Mouse (Mus musculus) intestine, embryonic 15.5 days (tissue): Measurements from ENCODE around the gene Ube2g1. TPM values are rescaled to one million over a fixed set of nuclear protein-coding genes. Genes with fewer than 3 reads are reported as not detected.

Source experiments
- ATAC-seq: fragments of 200-750 bp; cut with Nextera tagmentation; 2 replicates; pipeline ENCODE4 v1.8.0; 2017; ENCODE audit warnings: moderate TSS enrichment, moderate library complexity
- H3K27ac ChIP-seq: fragments of 300-500 bp; sonication (generic); 2 replicates; pipeline ENCODE4 v1.5.1; 2015; ENCODE audit warnings: mild to moderate bottlenecking, inconsistent platforms
- H3K27me3 ChIP-seq: fragments of 300-500 bp; sonication (generic); replicated peaks from 2 replicates; pipeline ENCODE4 v1.6.1; 2015; ENCODE audit warnings: inconsistent platforms
- H3K36me3 ChIP-seq: fragments of 300-500 bp; sonication (generic); 2 replicates; pipeline ENCODE4 v1.6.1; 2015; ENCODE audit warnings: inconsistent platforms
- H3K4me1 ChIP-seq: fragments of 300-500 bp; sonication (generic); replicated peaks from 2 replicates; pipeline ENCODE4 v1.6.1; 2015; ENCODE audit warnings: inconsistent platforms
- H3K4me2 ChIP-seq: fragments of 300-500 bp; sonication (generic); replicated peaks from 2 replicates; pipeline ENCODE4 v1.6.1; 2015; ENCODE audit warnings: mild to moderate bottlenecking, inconsistent platforms
- H3K4me3 ChIP-seq: fragments of 300-500 bp; sonication (generic); replicated peaks from 2 replicates; pipeline ENCODE4 v1.5.1; 2015; ENCODE audit warnings: inconsistent platforms
- H3K9ac ChIP-seq: fragments of 300-500 bp; sonication (generic); 2 replicates; pipeline ENCODE4 v1.6.1; 2015; ENCODE audit warnings: inconsistent platforms
- H3K9me3 ChIP-seq: fragments of 300-500 bp; sonication (generic); 2 replicates; pipeline ENCODE4 v1.6.1; 2016; ENCODE audit warnings: inconsistent platforms
- WGBS: fragments of 180-500 bp; shearing (Covaris S2); methylation state at CpG from one replicate; pipeline ENCODE4 v1.1.7; 2015; 5-methylcytosine and 5-hydroxymethylcytosine counted together
- polyA plus RNA-seq: library from polyadenylated mRNA; unstranded; fragments of >200 nt; fragmentation: Nextera tagmentation; extraction: Ambion mirVana; gene quantifications from 2 replicates; pipeline ENCODE4 v1.2.1, GENCODE M21; 2015

The Ube2g1 gene
- polyA plus RNA-seq, result 50.6 and 64.8 TPM in 2 replicates

DNA sequence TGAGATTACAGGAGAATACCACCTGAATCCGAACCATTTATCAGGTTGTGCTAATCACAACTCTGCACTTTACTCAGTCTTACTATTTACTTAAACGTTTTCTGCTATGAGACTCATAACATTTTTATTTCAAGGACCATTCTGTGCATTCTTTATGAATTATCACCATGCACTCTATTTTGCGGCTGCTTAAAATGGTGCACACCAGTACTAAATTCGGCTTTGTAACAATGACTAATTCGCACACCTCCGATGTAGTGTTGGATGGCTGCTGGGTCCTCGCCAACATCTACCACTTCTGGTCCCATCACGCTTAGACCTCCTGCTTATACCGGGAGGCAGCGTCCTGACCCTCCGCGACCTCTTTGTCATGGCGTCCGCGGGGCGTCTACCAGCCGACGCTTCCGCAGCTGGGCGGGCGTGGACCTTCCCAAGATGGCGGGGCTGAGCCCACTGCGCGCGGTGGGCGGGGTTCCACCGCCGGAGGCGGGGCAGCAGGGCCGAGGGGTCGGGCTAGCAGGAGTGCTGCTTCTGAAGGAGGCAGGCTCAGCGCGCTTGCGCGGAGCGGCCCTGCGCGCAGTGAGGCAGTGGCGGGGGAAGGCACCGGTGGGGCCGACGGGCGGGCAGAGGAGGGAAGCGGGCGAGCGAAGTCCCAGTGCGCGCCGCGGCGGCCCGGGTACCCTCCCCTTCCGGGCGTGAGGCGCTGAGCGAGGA, at the start of gene Ube2g1:
TSS of gene Ube2g1 (plus strand) at position 590 of the 714 bp plus-strand sequence.
- ATAC-seq, result peak; percentile 96
- Histone ChIP-seq H3K4me1 (peaks cover 3% of the 10 kb centered on the region; the same call in 1 of the 2 replicates), H3K4me2 (peak within 1 kb of the TSS; percentile 65), H3K27me3 (no peaks in the 10 kb centered on the region), H3K36me3 (no peaks in the 10 kb centered on the region), H3K9ac (peak within 1 kb of the TSS; percentile 98), H3K4me3 (peak within 1 kb of the TSS; percentile 96), H3K9me3 (no peaks in the 10 kb centered on the region), H3K27ac (peak within 1 kb of the TSS; percentile 95)
- 2% methylated on average over 53 of the region's 56 CpGs for WGBS

DNA sequence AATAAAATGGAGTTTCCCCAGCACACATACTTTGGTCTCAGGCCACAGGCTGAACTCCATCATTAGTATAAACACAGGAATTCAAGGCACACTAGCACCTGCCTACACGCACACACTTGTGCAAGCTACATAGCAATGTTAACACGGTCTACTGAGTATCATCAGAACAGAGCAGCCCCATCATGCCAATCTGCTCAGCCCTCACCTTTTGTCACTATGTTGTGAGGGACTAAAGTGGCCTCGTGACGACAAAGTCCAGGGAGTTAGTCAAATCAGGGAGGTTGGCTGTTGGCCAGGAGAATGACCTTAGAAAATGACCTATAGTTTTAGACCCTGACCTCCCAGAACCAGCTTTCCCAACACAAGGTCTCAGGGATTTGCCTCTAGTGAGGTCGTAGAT, 48.9 kb upstream of the Ube2g1 start:
- WGBS, result 77% methylated on average over 5 of the region's 5 CpGs

DNA sequence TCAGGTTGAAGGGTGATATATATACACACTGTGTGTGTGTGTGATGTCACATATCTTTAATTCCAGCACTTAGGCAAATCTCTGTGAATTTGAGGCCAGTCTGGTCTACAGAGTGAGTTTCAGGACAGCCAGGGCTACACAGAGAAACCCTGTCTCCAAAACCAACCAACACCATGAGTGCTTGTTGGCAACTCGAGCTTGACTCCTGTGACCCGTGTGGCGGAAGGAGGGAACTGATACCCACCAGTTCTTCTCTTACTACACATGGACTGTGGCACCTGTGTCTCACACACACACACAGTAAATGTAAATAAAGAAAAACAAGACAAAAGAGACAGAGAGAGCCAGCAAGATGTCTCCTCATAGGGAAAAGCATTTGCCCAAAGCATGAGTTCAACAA, 46.4 kb upstream of the Ube2g1 start:
- no peaks in the 10 kb centered on the region for H3K4me1 ChIP-seq
- H3K9ac ChIP-seq, result no peak overlapping the region
- H3K4me3 ChIP-seq, result no peak overlapping the region
- H3K36me3 ChIP-seq, result no peaks in the 10 kb centered on the region
- H3K4me2 ChIP-seq, result no peak overlapping the region
- no peak for ATAC-seq
- no peak overlapping the region for H3K27ac ChIP-seq
- H3K27me3 ChIP-seq, result no peaks in the 10 kb centered on the region
- H3K9me3 ChIP-seq, result no peaks in the 10 kb centered on the region
- WGBS, result 62% methylated on average over 3 of the region's 3 CpGs

More for the DNA sequence above, 48.9 kb upstream of the Ube2g1 start:
- H3K9me3 ChIP-seq, result no peaks in the 10 kb centered on the region
- no peaks in the 10 kb centered on the region for H3K36me3 ChIP-seq
- H3K4me2 ChIP-seq, result no peak overlapping the region
- no peaks in the 10 kb centered on the region for H3K4me1 ChIP-seq
- H3K4me3 ChIP-seq, result no peak overlapping the region
- no peaks in the 10 kb centered on the region for H3K27me3 ChIP-seq
- no peak overlapping the region for H3K27ac ChIP-seq
- no peak overlapping the region for H3K9ac ChIP-seq
- no peak for ATAC-seq

DNA sequence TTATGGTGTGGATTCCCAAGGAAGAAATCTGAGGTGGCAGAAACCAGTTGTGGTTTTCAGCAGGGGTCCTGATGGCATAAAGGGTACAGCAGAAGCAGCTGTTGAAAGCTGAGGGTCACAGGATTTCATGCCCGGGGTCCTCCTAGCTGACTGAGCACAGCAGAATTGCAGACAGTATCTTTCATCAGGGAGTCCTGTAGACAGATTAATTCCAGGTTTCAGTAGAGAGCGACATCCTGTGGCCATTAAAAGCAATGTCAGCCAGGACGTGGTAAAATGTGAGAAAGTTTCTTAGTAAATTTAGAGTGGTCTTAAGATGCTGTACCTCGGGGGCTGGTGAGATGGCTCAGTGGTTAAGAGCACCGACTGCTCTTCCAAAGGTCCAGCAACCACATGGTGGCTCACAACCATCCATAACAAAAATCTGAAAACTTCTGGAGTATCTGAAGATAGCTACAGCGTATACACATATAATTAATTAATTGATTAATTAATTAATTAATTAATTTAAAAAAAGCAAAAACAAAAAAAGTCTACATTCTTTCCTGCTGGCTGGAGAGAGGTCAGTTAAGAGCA, 42.8 kb upstream of the Ube2g1 start:
- Histone ChIP-seq H3K27ac (no peak overlapping the region), H3K9me3 (no peaks in the 10 kb centered on the region), H3K27me3 (no peaks in the 10 kb centered on the region), H3K9ac (no peak overlapping the region), H3K4me2 (no peak overlapping the region), H3K4me1 (no peaks in the 10 kb centered on the region), H3K36me3 (no peaks in the 10 kb centered on the region), H3K4me3 (no peak overlapping the region)
- 23% methylated on average over 6 of the region's 6 CpGs for WGBS
- ATAC-seq, result no peak

DNA sequence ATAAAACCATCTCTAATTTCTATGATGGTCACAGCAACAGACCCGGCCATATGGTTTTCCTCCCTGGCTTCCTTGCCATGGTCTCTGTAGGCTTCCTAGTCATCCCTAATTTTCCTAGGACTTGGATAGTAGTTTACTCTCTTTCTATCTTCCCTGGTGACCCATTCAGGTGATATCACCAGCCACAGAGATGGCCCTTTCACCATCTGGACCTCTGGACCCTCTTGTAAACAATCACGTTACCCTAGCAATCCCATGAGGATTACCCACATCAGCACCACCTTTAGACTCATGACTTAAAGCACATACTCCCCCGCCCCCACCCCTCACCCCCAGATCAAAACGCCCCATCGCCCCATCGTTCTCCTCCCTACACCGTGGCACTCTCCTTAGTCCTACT, 40.8 kb upstream of the Ube2g1 start:
- Histone ChIP-seq H3K9ac (no peak overlapping the region), H3K4me3 (no peak overlapping the region), H3K36me3 (no peaks in the 10 kb centered on the region), H3K4me1 (no peaks in the 10 kb centered on the region), H3K27ac (no peak overlapping the region), H3K4me2 (no peak overlapping the region), H3K9me3 (no peaks in the 10 kb centered on the region), H3K27me3 (no peaks in the 10 kb centered on the region)
- no peak for ATAC-seq
- 74% methylated on average over 7 of the region's 7 CpGs for WGBS

DNA sequence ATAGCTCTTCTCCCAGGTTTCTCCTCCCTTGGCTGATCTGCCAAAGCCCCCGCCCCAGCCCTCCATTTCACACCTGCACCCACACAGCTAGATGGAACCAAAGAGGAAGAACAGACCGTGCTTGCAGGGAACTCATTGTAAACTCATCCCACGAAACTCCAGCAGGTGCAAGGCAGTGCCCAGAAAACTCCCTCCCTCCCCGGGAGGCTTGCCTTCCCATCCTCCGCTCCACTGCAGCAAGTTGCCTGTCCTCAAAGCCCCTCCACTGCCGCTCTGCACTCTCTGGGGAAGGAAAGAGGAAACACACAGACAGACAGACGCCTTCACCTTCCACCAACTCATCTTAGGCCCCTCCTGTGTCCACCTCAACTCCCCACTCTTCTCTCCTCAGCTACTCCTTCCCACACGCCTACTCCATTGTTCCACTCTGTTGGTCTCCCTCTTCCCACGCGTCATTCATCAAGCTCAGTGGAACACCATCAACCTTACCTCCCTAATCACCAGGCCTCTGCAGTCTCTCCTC, 40.2 kb upstream of the Ube2g1 start:
- H3K4me1 ChIP-seq, result no peaks in the 10 kb centered on the region
- no peak overlapping the region for H3K4me2 ChIP-seq
- H3K36me3 ChIP-seq, result no peaks in the 10 kb centered on the region
- no peak overlapping the region for H3K4me3 ChIP-seq
- no peak overlapping the region for H3K9ac ChIP-seq
- no peaks in the 10 kb centered on the region for H3K27me3 ChIP-seq
- ATAC-seq, result no peak
- H3K27ac ChIP-seq, result no peak overlapping the region
- 46% methylated on average over 10 of the region's 10 CpGs for WGBS
- no peaks in the 10 kb centered on the region for H3K9me3 ChIP-seq

DNA sequence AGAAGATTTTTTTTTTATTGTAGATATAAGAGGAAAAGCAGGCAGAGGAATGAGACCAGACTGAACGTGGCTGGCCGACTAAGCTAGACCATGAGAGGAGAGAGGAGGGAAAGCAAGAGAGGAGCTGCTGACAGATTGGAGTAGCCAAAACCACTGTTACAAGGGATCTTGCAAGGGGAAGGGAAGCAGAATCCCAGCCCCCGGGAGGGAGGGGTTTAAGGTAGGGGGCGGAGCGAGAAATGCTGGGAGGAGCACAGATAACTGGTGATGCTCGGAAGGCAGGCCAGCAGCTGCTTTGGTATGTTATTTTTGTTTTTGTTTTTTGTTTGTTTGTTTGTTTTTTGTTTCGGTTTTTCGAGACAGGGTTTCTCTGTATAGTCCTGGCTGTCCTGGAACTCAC, 38.0 kb upstream of the Ube2g1 start:
- WGBS, result 53% methylated on average over 8 of the region's 8 CpGs
- Histone ChIP-seq H3K4me1 (no peaks in the 10 kb centered on the region), H3K27me3 (no peaks in the 10 kb centered on the region), H3K27ac (no peak overlapping the region), H3K4me3 (no peak overlapping the region), H3K9me3 (no peaks in the 10 kb centered on the region), H3K9ac (no peak overlapping the region), H3K36me3 (no peaks in the 10 kb centered on the region), H3K4me2 (no peak overlapping the region)
- ATAC-seq, result no peak

DNA sequence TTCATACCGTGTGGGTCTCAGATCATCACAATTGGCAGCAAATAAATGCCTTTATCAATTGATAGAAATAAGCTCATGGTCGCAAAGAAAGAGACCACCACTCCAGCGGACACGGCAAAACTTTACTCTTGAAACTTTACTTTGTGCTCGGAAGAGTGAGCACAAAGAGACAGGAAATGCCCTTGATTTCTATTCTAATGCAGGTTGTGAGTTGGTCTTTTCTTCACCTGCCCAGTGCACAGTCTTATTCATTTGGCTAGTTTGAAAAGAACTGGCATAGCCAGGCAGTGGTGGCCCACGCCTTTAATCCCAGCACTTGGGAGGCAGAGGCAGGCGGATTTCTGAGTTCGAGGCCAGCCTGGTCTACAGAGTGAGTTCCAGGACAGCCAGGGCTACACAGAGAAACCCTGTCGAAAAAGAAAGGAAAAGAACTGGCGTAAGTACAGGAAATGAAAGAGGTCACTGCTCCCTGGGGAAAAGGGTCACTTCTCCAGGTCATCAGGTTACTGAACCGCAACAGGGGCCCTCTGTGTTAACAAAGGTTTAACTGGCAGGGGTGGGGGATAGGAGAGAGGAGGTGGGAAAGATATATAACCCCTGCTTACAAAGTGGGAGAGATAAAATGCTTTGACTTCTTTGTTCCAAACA, 37.3 kb upstream of the Ube2g1 start:
- Histone ChIP-seq H3K27me3 (no peaks in the 10 kb centered on the region), H3K36me3 (no peaks in the 10 kb centered on the region), H3K27ac (no peak overlapping the region), H3K4me3 (no peak overlapping the region), H3K9ac (no peak overlapping the region), H3K9me3 (no peaks in the 10 kb centered on the region), H3K4me1 (no peaks in the 10 kb centered on the region), H3K4me2 (no peak overlapping the region)
- WGBS, result 78% methylated on average over 11 of the region's 11 CpGs
- no peak for ATAC-seq

DNA sequence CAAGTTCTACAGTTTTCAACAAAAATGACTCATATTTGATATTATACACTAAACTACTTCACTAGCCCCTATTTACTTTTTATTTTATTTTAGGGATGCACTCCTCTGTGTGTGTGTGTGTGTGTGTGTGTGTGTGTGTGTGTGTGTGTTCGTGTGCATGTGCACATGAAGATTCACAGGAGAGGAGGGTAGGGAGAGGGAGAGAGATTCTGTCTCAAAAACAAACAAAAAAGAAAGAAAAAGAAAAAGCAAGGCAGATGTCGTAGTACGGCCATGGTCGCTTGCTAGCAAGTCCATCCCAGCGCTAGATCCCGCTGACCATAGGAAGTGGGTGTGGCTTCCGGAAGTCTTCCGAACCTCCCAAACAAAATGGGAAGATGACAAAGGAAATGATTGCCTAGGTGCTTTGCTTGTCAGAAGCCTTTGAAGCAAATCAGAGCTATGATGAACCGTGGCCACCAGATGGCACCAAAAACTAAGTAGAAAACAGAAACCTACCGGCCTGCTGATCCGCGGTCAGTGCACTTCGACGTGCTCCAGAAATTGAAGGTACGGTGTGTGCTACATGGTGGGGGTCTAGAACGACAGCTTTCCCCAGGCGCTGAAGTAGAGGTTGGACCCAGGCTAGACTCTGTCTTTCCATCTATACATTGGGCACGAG, 36.6 kb upstream of the Ube2g1 start:
- ATAC-seq, result peak; percentile 56
- 3% methylated on average over 18 of the region's 18 CpGs for WGBS
- Histone ChIP-seq H3K27me3 (no peaks in the 10 kb centered on the region), H3K4me1 (no peaks in the 10 kb centered on the region), H3K9me3 (no peaks in the 10 kb centered on the region), H3K27ac (no peak overlapping the region), H3K4me2 (peak overlapping the region; percentile 47), H3K4me3 (no peak overlapping the region), H3K36me3 (no peaks in the 10 kb centered on the region), H3K9ac (no peak overlapping the region)

DNA sequence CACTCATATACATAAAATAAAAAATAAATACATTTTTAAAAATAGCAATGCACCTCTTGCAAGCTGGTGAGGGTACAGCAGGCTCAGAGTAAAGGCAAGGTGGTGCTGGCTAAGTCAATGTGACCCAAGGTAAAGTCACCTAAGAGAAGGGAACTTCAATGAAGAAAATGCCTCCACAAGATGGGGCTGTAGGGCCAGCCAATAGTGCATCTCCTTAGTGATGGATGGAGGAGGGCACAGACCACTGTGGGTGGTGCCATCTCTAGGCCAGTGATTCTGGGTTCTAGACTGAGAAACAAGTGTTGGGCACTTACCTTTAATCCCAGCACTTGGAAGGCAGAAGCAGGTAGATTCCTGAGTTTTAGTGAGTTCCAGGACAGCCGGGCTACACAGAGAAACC, 33.3 kb upstream of the Ube2g1 start:
- Histone ChIP-seq H3K4me1 (peaks cover 5% of the 10 kb centered on the region; the same call in 1 of the 2 replicates), H3K27ac (no peak overlapping the region), H3K36me3 (no peaks in the 10 kb centered on the region), H3K9me3 (no peaks in the 10 kb centered on the region), H3K9ac (no peak overlapping the region), H3K27me3 (no peaks in the 10 kb centered on the region), H3K4me3 (no peak overlapping the region), H3K4me2 (no peak overlapping the region)
- no peak for ATAC-seq
- 93% methylated on average over 1 of the region's 1 CpGs for WGBS

DNA sequence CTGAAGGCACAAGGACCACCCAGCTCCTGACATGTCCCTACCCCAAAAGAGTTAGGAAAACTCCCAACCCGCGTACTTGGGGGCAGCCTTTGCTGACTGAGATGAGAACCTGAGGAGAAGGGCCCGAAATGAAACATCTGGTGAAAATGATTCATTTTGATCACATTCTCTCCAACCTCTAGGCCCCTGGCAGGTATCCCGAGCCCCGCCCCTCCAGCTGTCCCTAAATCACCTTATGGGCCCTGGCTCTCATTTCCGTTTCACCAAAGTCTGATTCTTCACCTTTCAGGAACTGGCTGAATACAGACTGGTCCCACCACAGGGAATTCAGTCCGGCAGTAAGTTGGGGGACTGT, 31.0 kb upstream of the Ube2g1 start:
- Histone ChIP-seq H3K4me3 (peak overlapping the region; percentile 27), H3K27me3 (no peaks in the 10 kb centered on the region), H3K27ac (no peak overlapping the region), H3K9me3 (no peaks in the 10 kb centered on the region), H3K9ac (0 out of 2 replicates have a peak overlapping the region, but pooled peaks have one; percentile 20), H3K36me3 (no peaks in the 10 kb centered on the region), H3K4me1 (peaks cover 5% of the 10 kb centered on the region; the same call in 1 of the 2 replicates), H3K4me2 (peak overlapping the region; percentile 63)
- ATAC-seq, result no peak
- WGBS, result 28% methylated on average over 7 of the region's 7 CpGs
